In the genomic region with DNA sequence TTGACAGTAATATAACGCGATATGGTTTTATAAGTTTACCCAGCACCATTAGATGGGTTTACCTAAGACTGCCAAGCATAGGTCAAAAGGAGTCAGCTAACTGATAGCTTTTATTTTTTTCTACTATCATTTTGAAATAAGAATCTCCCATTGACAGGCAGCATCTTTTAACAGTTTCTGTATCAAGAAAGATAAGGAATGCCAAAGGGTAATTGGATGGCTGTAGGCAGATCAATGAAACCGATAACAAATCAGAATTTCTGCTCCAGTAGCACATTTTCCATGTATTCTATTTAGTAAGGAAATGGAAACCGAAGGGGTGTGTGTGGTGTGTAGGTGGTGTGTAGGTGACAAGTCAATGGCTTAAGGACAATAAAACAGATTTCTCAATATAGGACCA, we compare ENCODE assay signal across 18 mouse cellular contexts. TPM values are rescaled to one million over a fixed set of nuclear protein-coding genes. Genes with fewer than 3 reads are reported as not detected.
DNase-seq lines count a peak whose midpoint lies in the region; ATAC-seq and TF ChIP-seq lines count a peak whose summit lies in the region.
"Had no signal": no experiment of that assay in that cellular context is flagged by ENCODE, and none has a peak within 500 bp of the region (broad histone marks: within the 10 kb centered on the region; RNA-seq: fewer than 3 reads in every experiment).

No protein-coding gene starts in this region.

- TF ChIP-seq CTCF in stomach, postnatal 0 days (IDR thresholded peaks at IDR 0.05; ENCODE audit: low read depth), result no peak

- peaks cover 18% of the 10 kb centered on the region for H3K4me1 ChIP-seq in heart, embryonic 13.5 days
- H3K4me1 ChIP-seq in stomach, embryonic 14.5 days (ENCODE audit: control insufficient read depth, insufficient read depth, low read length), result peaks cover 7% of the 10 kb centered on the region; the same call in 1 of the 2 replicates
- no peaks in the 10 kb centered on the region for H3K4me1 ChIP-seq in stomach, postnatal 0 days (replicated peaks; ENCODE audit: control insufficient read depth, insufficient read depth)
- H3K4me1 ChIP-seq in liver, embryonic 13.5 days (replicated peaks), result peaks cover 37% of the 10 kb centered on the region

- H3K4me3 ChIP-seq in heart, embryonic 13.5 days, result peak overlapping the region; percentile 3; the same call in 1 of the 2 replicates
- no peak overlapping the region for H3K4me3 ChIP-seq in stomach, embryonic 14.5 days (ENCODE audit: low read depth, low read length)
- H3K4me3 ChIP-seq in stomach, postnatal 0 days (ENCODE audit: low read depth, low read length), result no peak overlapping the region
- no peak overlapping the region; the same call in 1 of the 2 replicates for H3K4me3 ChIP-seq in liver, embryonic 13.5 days (replicated peaks)

- no peak for TF ChIP-seq EP300 in stomach, postnatal 0 days (optimal IDR thresholded peaks at IDR 0.05)

- peak overlapping the region; percentile 87 for H3K4me2 ChIP-seq in heart, embryonic 13.5 days
- peak overlapping the region; percentile 77; the same call in 1 of the 2 replicates for H3K4me2 ChIP-seq in stomach, embryonic 14.5 days (replicated peaks; ENCODE audit: low read depth, low read length)
- H3K4me2 ChIP-seq in stomach, postnatal 0 days (replicated peaks; ENCODE audit: low read depth), result no peak overlapping the region
- H3K4me2 ChIP-seq in liver, embryonic 13.5 days, result peak overlapping the region; percentile 46

- H3K9ac ChIP-seq in heart, embryonic 13.5 days, result peak overlapping the region; percentile 33
- no peak overlapping the region for H3K9ac ChIP-seq in stomach, embryonic 14.5 days (replicated peaks; ENCODE audit: low read depth, low read length)
- no peak overlapping the region for H3K9ac ChIP-seq in stomach, postnatal 0 days (ENCODE audit: low read length)
- H3K9ac ChIP-seq in liver, embryonic 13.5 days, result peak overlapping the region; percentile 26; the same call in 1 of the 2 replicates

- no peaks in the 10 kb centered on the region for H3K36me3 ChIP-seq in heart, embryonic 13.5 days
- H3K36me3 ChIP-seq in stomach, embryonic 14.5 days (ENCODE audit: control insufficient read depth, insufficient read depth, low read length), result no peaks in the 10 kb centered on the region
- H3K36me3 ChIP-seq in stomach, postnatal 0 days (ENCODE audit: control insufficient read depth, insufficient read depth, low read length), result no peaks in the 10 kb centered on the region
- H3K36me3 ChIP-seq in liver, embryonic 13.5 days, result peaks cover 3% of the 10 kb centered on the region
- H3K36me3 ChIP-seq: limb, embryonic 13.5 days; midbrain, embryonic 12.5 days had no signal

- no peaks in the 10 kb centered on the region for H3K27me3 ChIP-seq in heart, embryonic 13.5 days (replicated peaks)
- no peaks in the 10 kb centered on the region for H3K27me3 ChIP-seq in stomach, embryonic 14.5 days (ENCODE audit: control insufficient read depth, insufficient read depth, low read length)
- no peaks in the 10 kb centered on the region for H3K27me3 ChIP-seq in stomach, postnatal 0 days (ENCODE audit: control insufficient read depth, insufficient read depth, low read length)
- no peaks in the 10 kb centered on the region for H3K27me3 ChIP-seq in liver, embryonic 13.5 days
- H3K27me3 ChIP-seq: limb, embryonic 13.5 days; midbrain, embryonic 12.5 days had no signal

- H3K9me3 ChIP-seq in heart, embryonic 13.5 days, result no peaks in the 10 kb centered on the region
- no peaks in the 10 kb centered on the region for H3K9me3 ChIP-seq in stomach, embryonic 14.5 days (ENCODE audit: control insufficient read depth, low read depth, low read length)
- H3K9me3 ChIP-seq in stomach, postnatal 0 days (ENCODE audit: control insufficient read depth, low read length), result no peaks in the 10 kb centered on the region
- H3K9me3 ChIP-seq in liver, embryonic 13.5 days (replicated peaks), result no peaks in the 10 kb centered on the region
- H3K9me3 ChIP-seq: G1E; limb, embryonic 13.5 days; midbrain, embryonic 12.5 days had no signal

- 0 out of 2 replicates have a peak overlapping the region, but pooled peaks have one; percentile 24 for H3K27ac ChIP-seq in heart, embryonic 13.5 days (replicated peaks)
- H3K27ac ChIP-seq in stomach, embryonic 14.5 days (ENCODE audit: low read length), result no peak overlapping the region
- H3K27ac ChIP-seq in stomach, postnatal 0 days (replicated peaks), result no peak overlapping the region
- no peak overlapping the region for H3K27ac ChIP-seq in liver, embryonic 13.5 days

- no peak for DNase-seq in heart, adult 9 months (ENCODE audit: low spot score in 2 of 2)
- DNase-seq in stomach, postnatal 0 days (ENCODE audit: low spot score), result no peak
- no peak for DNase-seq in liver, embryonic 13.5 days
- no peak for DNase-seq in layer of hippocampus, adult 11-12 months (ENCODE audit: low spot score)
- DNase-seq: adrenal gland, adult 2 months; B cell, adult 2 months; cerebellum, adult 18-20 months; gastrocnemius, postnatal 14 days; kidney, adult 9 months; lung, postnatal 36 days; thymus, postnatal 36 days had no signal

- WGBS in heart, embryonic 13.5 days, result 64% methylated on average over 4 of the region's 4 CpGs
- WGBS in stomach, embryonic 14.5 days, result 69% methylated on average over 4 of the region's 4 CpGs
- 61% methylated on average over 4 of the region's 4 CpGs for whole genome bisulfite sequencing in stomach, postnatal 0 days
- 77% methylated on average over 4 of the region's 4 CpGs for WGBS in liver, embryonic 13.5 days (ENCODE audit: insufficient replicate concordance)

- ATAC-seq in heart, embryonic 13.5 days (ENCODE audit: extremely low read depth, insufficient number of reproducible peaks, low FRiP score, low TSS enrichment), result no peak
- ATAC-seq in stomach, embryonic 14.5 days (ENCODE audit: insufficient number of reproducible peaks, insufficient read depth, low FRiP score, low read depth), result no peak
- no peak for ATAC-seq in stomach, postnatal 0 days (ENCODE audit: low FRiP score, low TSS enrichment)
- ATAC-seq in liver, embryonic 13.5 days (ENCODE audit: low read depth), result no peak
- ATAC-seq in frontal cortex, adult (ENCODE audit: low TSS enrichment), result no peak
- ATAC-seq: forebrain, embryonic 16.5 days had no signal

RNA-seq across cellular contexts. Expression of gene Noct, which starts 54.2 kb away (rescaled TPM):
- 8.5 and 8.6 TPM in 2 replicates for polyA plus RNA-seq in heart, embryonic 13.5 days (2015; fragmentation: Nextera tagmentation; extraction: Ambion mirVana)
- 8.3 and 11.6 TPM in 2 replicates for polyA plus RNA-seq in stomach, embryonic 14.5 days (2014; fragmentation: Nextera tagmentation; extraction: Ambion mirVana)
- 7.5 and 9.2 TPM in 2 replicates for polyA plus RNA-seq in stomach, postnatal 0 days (2015; fragmentation: Nextera tagmentation; extraction: Ambion mirVana)
- polyA plus RNA-seq in liver, embryonic 13.5 days (2015; fragmentation: Nextera tagmentation; extraction: Ambion mirVana), result 20.5 and 23.1 TPM in 2 replicates

Comparison
In these comparisons a context has a peak if more than half of its experiments do, and no peak if none do; other contexts are left out.
1. H3K9ac ChIP-seq: peak in heart, embryonic 13.5 days (single experiment) and liver, embryonic 13.5 days (single experiment); none in stomach, embryonic 14.5 days (single experiment) and stomach, postnatal 0 days (single experiment).